Mouse (Mus musculus) cerebellum, adult (tissue): ENCODE data around the gene Gm21882.
"Not testable (repeated sequence)": the region's sequence is repeated elsewhere in the genome, so short reads cannot be mapped to it uniquely, and the experiment has no call there.

Experiments used
- ATAC-seq: cut with Nextera tagmentation; 2 replicates; pipeline ENCODE4 v1.9.2; 2017; ENCODE audit warnings: mild to moderate bottlenecking, moderate library complexity, mixed read lengths; ENCODE audit not compliant: insufficient number of reproducible peaks, low FRiP score, low TSS enrichment

The Gm21882 gene

DNA sequence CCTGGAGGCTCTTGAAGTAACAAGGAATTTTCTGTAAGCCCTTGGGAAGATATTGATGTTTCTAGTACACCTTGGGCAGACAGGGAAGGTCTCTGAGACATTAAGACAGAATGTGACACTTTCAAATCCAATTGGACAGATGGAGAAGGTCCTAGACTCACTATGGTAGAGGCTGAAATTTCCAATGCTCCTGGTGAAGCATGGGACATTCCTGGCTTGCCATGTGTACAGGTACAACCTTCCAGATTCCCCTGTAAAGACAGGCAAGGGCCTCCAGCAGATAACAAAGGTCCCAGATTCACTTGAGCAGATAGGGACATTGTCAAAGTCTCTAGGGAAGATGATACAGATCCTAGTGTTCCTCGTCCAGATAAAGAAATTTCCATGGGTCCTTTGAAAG is at the start of gene Gm21882:
TSS of gene Gm21882 (minus strand) at position 101 of the 400 bp plus-strand sequence.
- ATAC-seq = not testable (repeated sequence)
